Mouse (Mus musculus): ENCODE data around the gene Zfpm1.

GRCm38 (mm10) chr8:122296173-122297001 is 14.4 kb downstream of the Zfpm1 start:
- TF ChIP-seq CTCF (IDR thresholded peaks at IDR 0.05; ENCODE audit: low read depth) (no peak), EP300 (optimal IDR thresholded peaks at IDR 0.05) (no peak)
